ENCODE assay signal across 7 mouse cellular contexts in genomic region chr9:102545406-102546255, GRCm38 (mm10). TPM values are rescaled to one million over a fixed set of nuclear protein-coding genes. Genes with fewer than 3 reads are reported as not detected.
DNase-seq lines count a peak whose midpoint lies in the region; ATAC-seq and TF ChIP-seq lines count a peak whose summit lies in the region.

No protein-coding gene starts in this region.

- peak overlapping the region; percentile 10 for H3K4me3 ChIP-seq in megakaryocyte, embryonic 14.5 days (replicated peaks)
- H3K4me3 ChIP-seq in forebrain, embryonic 13.5 days: peak overlapping the region; percentile 40
- peak overlapping the region; percentile 4; the same call in 1 of the 2 replicates for H3K4me3 ChIP-seq in limb, embryonic 14.5 days (replicated peaks; ENCODE audit: low read length)
- no peak overlapping the region for H3K4me3 ChIP-seq in stomach, embryonic 15.5 days (replicated peaks)

- peak overlapping the region; percentile 75 for H3K4me2 ChIP-seq in forebrain, embryonic 13.5 days
- peak overlapping the region; percentile 62; the same call in 1 of the 2 replicates for H3K4me2 ChIP-seq in limb, embryonic 14.5 days (replicated peaks; ENCODE audit: low read depth, low read length, severe bottlenecking)
- H3K4me2 ChIP-seq in stomach, embryonic 15.5 days: peak overlapping the region; percentile 70; the same call in 1 of the 2 replicates

- WGBS in forebrain, embryonic 13.5 days: 4% methylated on average over 22 of the region's 22 CpGs
- WGBS in limb, embryonic 14.5 days: 15% methylated on average over 22 of the region's 22 CpGs
- WGBS in stomach, embryonic 15.5 days: 36% methylated on average over 22 of the region's 22 CpGs

- peaks cover 7% of the 10 kb centered on the region; the same call in 1 of the 2 replicates for H3K9me3 ChIP-seq in megakaryocyte, embryonic 14.5 days
- no peaks in the 10 kb centered on the region for H3K9me3 ChIP-seq in forebrain, embryonic 13.5 days (replicated peaks)
- H3K9me3 ChIP-seq in limb, embryonic 14.5 days (ENCODE audit: control insufficient read depth, low read length): no peaks in the 10 kb centered on the region
- no peaks in the 10 kb centered on the region for H3K9me3 ChIP-seq in stomach, embryonic 15.5 days

- ATAC-seq in megakaryocyte, adult 5-6 weeks (ENCODE audit: poor library complexity, severe bottlenecking): no peak
- ATAC-seq in forebrain, embryonic 13.5 days: peak; percentile 66
- ATAC-seq in limb, embryonic 14.5 days (ENCODE audit: low FRiP score, low read depth): no peak
- ATAC-seq in stomach, embryonic 15.5 days (ENCODE audit: insufficient read depth, low FRiP score, low read depth): no peak
- ATAC-seq in megakaryocyte progenitor cell, adult 5-6 weeks (replicated peaks; ENCODE audit: poor library complexity): no peak
- no peak for ATAC-seq in activated CD4-positive, CD25-positive, alpha-beta regulatory T cell, adult 4 months

- H3K36me3 ChIP-seq in megakaryocyte, embryonic 14.5 days (replicated peaks; ENCODE audit: low read length): no peaks in the 10 kb centered on the region
- no peaks in the 10 kb centered on the region for H3K36me3 ChIP-seq in forebrain, embryonic 13.5 days (ENCODE audit: poor library complexity, severe bottlenecking)
- no peaks in the 10 kb centered on the region for H3K36me3 ChIP-seq in limb, embryonic 14.5 days (ENCODE audit: control insufficient read depth, insufficient read depth, low read length)
- no peaks in the 10 kb centered on the region for H3K36me3 ChIP-seq in stomach, embryonic 15.5 days

- peak overlapping the region; percentile 75 for H3K9ac ChIP-seq in forebrain, embryonic 13.5 days
- H3K9ac ChIP-seq in limb, embryonic 14.5 days (ENCODE audit: low read depth, low read length, severe bottlenecking): no peak overlapping the region
- H3K9ac ChIP-seq in stomach, embryonic 15.5 days: no peak overlapping the region

- peaks cover 44% of the 10 kb centered on the region for H3K4me1 ChIP-seq in megakaryocyte, embryonic 14.5 days
- peaks cover 40% of the 10 kb centered on the region for H3K4me1 ChIP-seq in forebrain, embryonic 13.5 days
- H3K4me1 ChIP-seq in limb, embryonic 14.5 days (ENCODE audit: control insufficient read depth, insufficient read depth, low read length): peaks cover 12% of the 10 kb centered on the region
- peaks cover 14% of the 10 kb centered on the region; the same call in 1 of the 2 replicates for H3K4me1 ChIP-seq in stomach, embryonic 15.5 days

- H3K27ac ChIP-seq in forebrain, embryonic 13.5 days: peak overlapping the region; percentile 97
- H3K27ac ChIP-seq in limb, embryonic 14.5 days (replicated peaks; ENCODE audit: low read depth, low read length): no peak overlapping the region
- no peak overlapping the region for H3K27ac ChIP-seq in stomach, embryonic 15.5 days

- no peak for DNase-seq in limb, embryonic 14.5 days (ENCODE audit: low spot score)

- peaks cover 82% of the 10 kb centered on the region for H3K27me3 ChIP-seq in megakaryocyte, embryonic 14.5 days (replicated peaks)
- H3K27me3 ChIP-seq in forebrain, embryonic 13.5 days: peaks cover 47% of the 10 kb centered on the region
- H3K27me3 ChIP-seq in limb, embryonic 14.5 days (ENCODE audit: control insufficient read depth, insufficient read depth, low read length): peaks cover 28% of the 10 kb centered on the region
- H3K27me3 ChIP-seq in stomach, embryonic 15.5 days (replicated peaks): no peaks in the 10 kb centered on the region; the same call in 1 of the 2 replicates

- no peak for TF ChIP-seq POLR2A in limb, embryonic 14.5 days (IDR thresholded peaks at IDR 0.05; ENCODE audit: borderline replicate concordance, extremely low read depth, insufficient read depth, insufficient read length)

RNA-seq across cellular contexts. Expression of gene Ky, which starts 40.1 kb away (rescaled TPM):
- 0.45 TPM in 1 of 2 replicates, not detected in the other for polyA plus RNA-seq in megakaryocyte, embryonic 14.5 days (2012; ENCODE audit: insufficient read depth, low replicate concordance)
- total RNA-seq in megakaryocyte, adult 5-6 weeks (2015): not detected in 2 replicates
- not detected in 2 replicates for total RNA-seq in megakaryocyte, adult 5-6 weeks (2017)
- 0.13 and 0.18 TPM in 2 replicates for polyA plus RNA-seq in forebrain, embryonic 13.5 days (2015; fragmentation: Nextera tagmentation; extraction: Ambion mirVana)
- polyA plus RNA-seq in limb, embryonic 14.5 days (2012; rRNA removed): 3.1 and 3.2 TPM in 2 replicates
- 0.69 and 1.2 TPM in 2 replicates for polyA plus RNA-seq in limb, embryonic 14.5 days (2014; fragmentation: Nextera tagmentation; extraction: Ambion mirVana)
- polyA plus RNA-seq in stomach, embryonic 15.5 days (2015; fragmentation: Nextera tagmentation; extraction: Ambion mirVana): 0.05 and 0.10 TPM in 2 replicates
- total RNA-seq in megakaryocyte progenitor cell, adult 5-6 weeks (2015): 0.02 TPM in 1 of 2 replicates, not detected in the other
- total RNA-seq in megakaryocyte progenitor cell, adult 5-6 weeks (2017): not detected in 2 replicates
- under 1 TPM in 1 of 2 experiments, not detected in 1; 0.09 TPM for polyA plus RNA-seq in activated CD4-positive, CD25-positive, alpha-beta regulatory T cell, adult 4 months (2017; shearing (Covaris generic))
